Mouse (Mus musculus): ENCODE measurements at regions not wholly inside any gene's neighbourhood (a gene's known extent, or its start where the extent isn't known, plus 50 kb on each side); places are given as distances from the start of the nearest gene placed in this dataset.

DNA sequence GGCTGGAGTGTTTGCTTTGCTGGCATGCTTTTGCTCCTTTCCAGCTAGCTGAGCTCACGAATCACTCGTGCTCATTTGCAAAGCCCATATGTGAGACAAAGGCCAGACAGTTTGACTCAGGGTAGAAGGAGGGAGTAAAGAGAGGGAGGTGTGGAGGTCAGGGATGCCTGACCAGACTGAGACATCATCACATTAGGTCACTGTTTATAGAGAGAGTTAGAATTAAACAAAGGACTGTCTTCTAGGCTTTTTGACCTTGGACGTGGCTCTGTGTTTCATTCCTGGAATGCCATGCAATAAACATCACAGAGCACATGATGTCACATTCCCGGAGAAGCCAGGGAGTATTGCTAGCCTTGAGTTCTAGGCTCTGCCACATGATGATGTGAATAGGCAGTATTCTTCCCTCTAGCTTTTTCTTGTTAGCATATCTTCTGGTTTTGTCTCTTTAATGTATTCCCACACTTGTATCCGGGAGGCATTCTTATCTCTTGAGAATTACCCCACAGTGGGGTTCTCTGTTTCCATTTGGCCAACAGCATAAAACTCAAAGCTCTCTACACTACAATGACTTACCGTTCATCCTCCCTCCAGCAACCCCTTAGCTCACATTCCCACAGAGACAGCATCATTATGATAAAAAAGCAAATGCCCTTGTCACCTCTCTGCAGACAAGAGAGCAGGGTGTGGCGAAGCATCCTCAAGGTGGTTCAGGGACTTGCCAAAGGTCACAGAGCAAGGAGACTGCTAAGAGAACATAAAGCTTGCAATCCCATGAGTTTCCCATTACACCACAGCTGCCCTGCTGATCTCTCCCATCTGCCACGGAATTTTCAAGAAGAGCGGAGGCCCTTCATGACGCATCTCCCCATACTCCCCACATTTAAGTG is 301.3 kb downstream of the Cd83 start:
- no peak for DNase-seq (ENCODE audit: low spot score)

DNA sequence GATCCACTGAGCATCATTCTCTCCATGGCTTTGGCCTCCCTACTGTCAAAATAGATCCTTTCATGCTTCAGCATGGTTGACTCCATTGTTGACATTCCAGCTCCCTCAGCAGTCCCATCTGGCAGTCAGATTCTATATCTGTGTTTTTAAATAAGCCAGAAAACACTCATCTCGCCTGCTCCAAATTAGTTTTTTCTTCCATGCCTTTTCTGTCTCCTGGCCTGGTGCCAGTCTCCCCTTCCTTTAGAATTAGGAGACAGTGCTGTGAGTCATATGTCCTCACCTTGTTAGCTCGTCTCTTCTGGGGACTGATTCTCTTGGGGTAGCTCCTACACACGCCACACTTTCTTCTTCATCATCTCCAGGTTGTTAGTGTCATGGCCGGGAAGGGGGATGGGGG is 302.2 kb downstream of the Cd83 start:
- no peak for DNase-seq (ENCODE audit: low spot score)

DNA sequence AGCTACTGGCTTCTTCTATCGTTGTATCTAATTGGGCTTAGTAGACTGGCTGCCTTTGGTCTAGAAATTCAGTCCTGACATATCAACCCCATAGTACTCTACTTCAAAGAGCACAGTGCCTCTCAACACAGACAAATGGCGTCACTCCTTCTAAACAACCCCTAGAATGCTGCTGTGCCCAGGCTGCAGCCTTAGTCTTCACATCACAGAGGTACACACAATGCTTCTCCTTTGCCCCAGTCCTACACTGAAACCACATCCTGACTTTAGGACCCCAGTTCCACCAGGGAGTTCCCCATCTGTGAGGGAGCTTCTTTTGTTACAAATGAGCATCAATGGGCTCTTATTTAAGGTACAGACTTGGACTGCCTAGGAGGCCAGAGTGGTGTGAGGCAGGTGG is 312.6 kb downstream of the Cd83 start:
- no peak for DNase-seq (ENCODE audit: low spot score)

DNA sequence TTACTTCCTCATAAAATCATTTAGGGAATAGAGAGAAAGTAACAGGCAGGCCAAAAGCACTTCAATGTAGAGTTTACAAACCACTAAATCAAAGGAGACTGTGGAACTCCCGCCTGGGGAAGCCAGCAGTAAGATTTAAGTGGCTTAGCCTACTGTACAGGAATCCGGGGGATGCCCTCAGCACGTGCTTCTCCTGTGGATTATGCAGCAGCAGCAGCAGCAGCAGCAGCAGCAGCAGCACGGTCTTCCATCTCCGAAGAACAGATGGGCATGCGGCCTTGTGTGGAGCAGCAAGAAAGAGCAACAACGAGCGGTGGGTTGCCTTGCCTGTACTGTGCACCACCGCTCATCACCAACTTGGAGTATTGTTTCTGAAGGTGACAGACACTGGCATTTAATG is 314.9 kb downstream of the Cd83 start:
- no peak for DNase-seq (ENCODE audit: low spot score)

DNA sequence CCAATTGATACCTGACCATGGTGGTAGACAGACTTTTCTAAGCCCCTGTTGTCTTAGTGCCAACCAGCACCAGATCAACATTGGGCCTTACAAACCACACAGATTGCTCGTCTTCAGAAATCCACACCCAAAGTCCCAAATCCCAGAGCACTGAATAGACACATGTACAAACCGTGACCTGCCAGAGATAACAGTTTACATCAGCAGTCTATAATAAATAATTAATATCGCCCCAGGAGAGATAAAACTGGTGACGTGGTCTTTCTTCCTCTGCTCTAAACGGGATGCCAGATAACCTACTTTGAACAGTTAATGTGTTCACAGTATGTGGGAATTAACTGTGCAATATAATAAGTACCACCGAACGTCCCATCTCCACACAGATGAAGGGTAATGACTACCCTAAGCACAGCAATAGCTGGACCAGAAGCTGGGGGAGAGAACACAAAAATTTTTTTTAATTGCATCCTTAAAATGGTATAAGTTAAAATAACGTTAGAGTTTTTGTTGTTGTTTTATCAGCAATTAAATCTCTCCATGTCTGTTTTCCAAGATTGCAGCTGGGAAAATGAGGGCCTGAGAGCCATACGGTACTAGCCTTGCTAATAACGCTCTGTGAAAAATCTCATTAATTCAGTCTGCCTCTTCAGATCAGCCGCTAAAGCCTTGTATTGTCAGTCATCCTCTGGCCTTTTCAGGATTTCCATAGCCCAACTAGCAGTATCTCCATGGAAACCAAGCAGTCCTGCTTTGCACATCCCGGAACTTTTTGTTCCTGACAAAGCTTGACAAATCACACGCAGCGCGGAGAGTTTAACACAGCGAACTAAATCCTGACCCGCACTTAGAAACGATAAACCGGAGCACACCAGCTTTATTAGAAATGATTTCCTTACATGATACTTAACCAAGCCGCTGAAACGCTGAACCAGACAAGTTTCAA is 315.8 kb downstream of the Cd83 start:
- DNase-seq (ENCODE audit: low spot score): no peak

DNA sequence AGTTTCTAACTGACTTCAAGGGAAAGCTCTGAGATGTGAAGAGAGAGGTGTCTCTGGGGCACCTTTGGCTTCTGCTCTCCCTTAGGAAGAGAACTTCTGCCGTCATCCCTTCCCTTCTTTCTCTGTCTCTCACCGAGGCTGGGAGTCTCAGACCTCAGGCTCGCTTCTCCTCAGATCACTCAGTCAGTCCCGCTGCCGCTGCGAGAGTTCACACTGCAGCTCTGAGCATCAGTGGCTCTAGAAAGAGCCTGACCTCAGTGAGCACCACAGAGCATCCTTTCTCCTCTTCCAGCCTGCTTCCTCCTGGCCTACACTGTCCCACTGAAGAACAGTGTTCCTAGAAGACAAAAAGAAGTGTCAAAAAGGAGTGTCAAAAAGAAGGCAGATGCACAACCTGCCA is 316.6 kb downstream of the Cd83 start:
- DNase-seq (ENCODE audit: low spot score): no peak

DNA sequence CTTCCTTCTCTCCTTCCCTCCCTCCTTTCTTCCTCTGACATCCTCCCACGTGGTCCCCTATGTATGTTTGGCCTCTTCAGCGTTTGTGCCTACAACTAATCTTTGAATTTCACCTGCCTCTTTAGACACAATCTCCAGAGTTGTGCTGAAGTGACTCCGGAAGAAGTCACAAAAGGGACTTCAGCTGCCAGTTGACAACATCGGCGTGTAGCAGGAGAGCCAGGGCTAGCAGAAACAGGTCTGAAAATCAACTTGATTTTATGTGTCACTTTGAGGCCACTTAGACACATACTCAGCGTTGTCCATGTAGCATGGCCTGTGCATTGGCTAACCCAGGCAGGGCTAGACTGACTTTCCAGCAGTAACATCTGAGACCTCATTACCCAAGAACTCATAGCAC is 317.2 kb downstream of the Cd83 start:
- DNase-seq (ENCODE audit: low spot score): no peak

DNA sequence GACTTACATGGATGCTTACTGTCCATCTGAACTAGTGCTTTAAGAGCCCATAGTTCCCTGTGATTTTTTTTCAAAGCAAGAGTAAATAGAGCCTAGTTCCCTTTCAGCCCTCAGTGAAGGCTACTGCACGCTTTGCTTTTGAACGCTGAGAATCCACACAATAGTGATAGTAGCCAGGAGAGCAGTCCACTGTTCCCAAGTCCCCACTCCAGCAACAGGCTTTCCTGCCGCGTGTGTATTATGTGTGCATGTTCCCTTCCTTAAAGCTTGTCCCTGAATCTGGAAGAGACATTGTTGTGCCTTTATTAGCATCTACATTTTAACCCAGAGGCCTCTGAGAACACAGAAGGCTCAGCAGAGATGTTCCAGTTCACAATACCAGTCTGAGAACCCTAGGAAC is 317.7 kb downstream of the Cd83 start:
- no peak for DNase-seq (ENCODE audit: low spot score)

DNA sequence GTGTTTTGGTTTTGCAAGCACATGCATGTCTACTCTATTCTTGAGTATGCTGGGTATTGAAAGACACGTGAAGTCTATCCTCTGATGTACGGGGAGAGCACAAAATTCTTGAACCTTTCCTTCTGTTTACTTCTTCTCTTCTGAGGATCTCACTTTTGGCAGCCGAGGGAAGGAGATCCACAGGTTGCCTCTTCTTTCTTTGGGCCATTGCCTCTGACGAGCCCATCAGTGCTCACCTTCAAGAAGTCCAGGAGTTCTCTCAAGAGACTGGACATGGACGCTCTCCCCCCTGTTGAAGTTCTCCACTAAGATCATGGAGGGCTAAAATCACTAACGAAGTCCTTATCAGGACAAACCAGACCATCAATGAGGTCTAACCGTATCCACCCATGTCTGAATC is 318.8 kb downstream of the Cd83 start:
- DNase-seq (ENCODE audit: low spot score): no peak

DNA sequence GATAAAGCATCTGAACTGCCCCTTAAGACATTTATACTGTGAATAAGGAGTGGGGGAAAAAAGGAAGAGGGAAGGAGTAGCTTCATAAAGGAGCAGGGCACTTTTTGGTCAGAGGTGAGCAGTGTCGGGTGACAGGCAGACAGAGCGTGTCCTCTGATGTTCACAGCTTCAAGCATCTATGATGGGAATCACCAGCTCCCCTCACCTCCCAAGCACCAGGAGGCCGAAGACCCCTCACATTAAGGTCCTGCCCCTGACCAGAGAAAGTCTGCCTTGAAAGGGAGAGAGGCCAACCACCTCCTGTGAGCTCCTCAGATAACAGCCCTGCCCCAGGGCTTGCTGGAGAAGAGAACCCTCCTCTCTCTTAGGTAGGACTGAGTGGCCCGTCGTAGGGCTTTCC is 320.6 kb downstream of the Cd83 start:
- no peak for DNase-seq (ENCODE audit: low spot score)

DNA sequence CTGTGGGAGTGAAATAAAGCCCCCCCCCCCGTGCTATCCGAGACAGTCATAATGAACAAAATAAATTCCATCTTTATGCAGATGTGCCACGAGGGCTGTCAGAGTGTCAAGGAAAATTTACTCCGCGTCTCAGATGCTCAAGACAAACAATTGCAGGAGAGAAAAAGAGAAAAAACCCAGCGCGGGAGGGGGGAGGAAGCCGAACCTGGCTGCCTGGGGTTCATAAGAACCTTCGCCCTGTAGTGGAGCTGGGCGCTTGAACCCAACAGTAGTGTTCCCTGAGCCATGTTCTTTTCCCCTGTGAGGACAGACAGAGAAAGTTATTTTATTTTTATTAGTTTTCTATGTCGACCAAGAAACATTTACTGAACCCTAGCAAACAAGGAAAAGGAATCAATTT is 324.1 kb downstream of the Cd83 start:
- DNase-seq (ENCODE audit: low spot score): no peak

DNA sequence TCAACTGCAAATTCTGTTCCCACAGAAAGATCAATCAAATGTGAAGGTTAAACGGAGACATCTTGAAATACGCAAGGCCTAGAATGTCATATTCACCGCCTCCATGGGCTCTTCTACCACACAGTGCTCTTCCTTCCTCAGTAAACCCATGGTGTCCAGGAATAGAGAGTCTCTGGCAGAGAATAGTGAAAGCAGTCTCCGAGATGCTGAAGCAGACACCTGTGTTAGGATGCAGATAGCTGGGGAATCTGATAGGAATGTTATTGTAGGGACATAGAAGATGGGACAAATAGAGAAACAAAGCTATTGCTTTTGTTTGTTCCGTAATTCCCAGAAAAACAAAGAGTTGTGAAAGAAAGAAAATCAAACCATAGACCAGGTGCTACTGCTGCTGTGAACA is 328.5 kb downstream of the Cd83 start:
- DNase-seq (ENCODE audit: low spot score): no peak

DNA sequence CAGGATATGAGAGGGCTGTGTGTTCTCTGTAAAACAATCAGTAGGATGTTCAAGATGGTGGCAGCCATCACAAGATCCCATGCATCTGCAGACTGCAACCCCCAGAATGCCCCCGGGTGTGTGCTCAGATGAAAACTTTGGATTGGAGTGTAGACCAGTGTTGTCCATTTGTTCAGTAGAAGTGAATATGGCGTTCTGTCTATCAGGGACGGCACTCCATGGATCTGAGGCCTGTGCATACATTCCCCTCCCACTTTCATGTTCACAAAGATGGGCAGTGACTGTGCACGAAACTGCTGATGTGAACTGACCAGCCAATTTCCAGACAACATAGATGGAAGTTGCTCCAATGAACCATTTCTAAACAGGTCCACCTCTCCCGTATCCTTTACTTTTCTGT is 330.3 kb downstream of the Cd83 start:
- DNase-seq (ENCODE audit: low spot score): no peak

DNA sequence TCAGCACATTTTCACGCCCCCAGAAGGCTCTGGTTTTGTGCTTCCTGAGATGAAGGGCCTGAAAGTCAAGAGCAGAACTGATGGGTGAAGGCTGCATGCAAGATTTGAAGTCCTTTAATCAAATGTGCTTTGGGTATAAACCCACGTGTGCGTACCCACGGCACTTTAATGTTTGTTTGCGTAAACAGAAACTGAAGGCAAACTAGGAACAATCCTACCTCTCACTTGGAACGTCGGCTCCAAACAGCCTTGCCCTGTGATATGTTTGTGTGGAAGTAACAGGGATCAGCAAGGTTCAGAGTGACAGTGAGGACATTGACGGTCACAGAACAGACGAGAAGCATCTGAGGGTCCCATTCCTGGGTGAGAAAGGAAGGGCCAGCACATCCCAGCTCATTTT is 333.3 kb downstream of the Cd83 start:
- no peak for DNase-seq (ENCODE audit: low spot score)

DNA sequence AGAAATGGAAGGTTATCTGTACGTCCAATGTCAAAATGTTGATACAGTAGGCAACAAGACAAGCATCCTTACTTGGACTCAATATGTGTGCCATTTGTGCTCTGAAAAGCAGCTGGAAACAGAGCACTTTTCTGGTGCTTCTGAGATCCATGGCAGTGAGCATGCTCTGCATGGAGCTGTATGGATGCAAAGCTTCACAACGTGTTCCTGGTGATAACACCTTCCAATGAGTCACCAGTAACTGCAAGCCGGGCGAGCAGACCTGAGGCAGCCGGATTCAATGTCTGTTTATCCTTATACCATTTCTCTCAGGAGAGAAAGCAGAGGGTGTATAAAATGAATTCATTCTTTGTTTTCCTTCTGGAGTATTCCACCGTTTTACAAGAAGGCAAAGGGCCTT is 334.3 kb downstream of the Cd83 start:
- DNase-seq (ENCODE audit: low spot score): no peak

DNA sequence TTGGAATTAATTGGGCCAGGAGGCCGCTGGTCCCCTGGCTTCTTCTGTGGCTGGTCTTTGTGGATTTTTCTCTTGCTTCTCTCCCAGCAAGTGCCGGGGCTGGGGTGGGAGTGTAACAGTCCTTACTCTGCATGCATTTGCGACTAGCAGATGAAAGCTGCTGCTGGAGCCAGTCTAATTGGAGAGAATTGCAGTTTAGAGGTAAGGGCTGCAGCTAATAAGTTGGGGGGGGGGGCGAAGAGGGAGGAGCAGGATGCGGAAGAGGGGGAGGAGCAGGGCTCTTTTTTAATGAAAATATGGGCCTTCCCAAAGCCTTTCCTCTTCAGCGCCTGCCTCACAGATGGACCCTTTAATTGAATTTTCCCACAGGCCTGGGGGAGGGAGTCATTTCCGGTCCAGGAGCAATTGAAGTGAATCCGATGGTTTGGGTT is 336.7 kb downstream of the Cd83 start:
- DNase-seq (ENCODE audit: low spot score): no peak

DNA sequence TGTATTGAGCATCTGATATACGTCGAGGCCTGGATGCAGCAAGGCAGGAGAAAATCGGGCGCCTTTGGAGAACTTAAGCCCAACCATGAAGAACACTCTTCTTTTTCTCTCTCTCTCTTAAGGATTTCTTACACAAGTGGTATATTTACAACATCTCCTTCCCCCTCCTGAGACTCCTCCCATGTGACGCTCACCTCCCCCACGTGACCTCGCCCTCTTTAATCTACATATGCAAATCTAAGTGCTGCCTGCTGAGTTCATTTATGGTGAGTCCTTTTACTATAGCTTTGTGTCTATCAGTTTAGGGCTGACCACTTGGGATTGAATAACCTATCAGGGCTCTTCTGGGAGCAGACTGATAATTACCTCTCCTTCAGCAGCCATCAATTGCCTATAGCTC is 337.4 kb downstream of the Cd83 start:
- DNase-seq (ENCODE audit: low spot score): no peak

DNA sequence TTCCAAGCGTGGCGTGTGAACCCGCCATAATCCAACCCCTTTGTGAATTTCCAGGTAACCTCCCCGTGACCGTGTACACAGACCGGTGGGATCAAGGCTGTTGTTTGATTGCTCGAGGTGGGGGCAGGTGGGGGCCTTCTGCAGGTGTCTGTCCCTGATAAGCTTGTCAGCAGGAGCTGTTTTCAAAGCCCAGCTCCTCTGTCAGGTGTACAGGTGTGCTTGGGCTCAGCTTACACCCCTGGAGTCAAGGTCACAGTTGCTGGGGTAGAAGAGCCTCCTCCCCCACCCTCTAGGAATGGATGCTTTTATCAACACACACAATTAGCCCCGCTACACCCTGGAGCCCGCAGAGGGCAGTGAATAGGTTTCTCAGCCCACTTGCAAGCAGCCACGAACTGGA is 341.6 kb downstream of the Cd83 start:
- DNase-seq (ENCODE audit: low spot score): no peak

DNA sequence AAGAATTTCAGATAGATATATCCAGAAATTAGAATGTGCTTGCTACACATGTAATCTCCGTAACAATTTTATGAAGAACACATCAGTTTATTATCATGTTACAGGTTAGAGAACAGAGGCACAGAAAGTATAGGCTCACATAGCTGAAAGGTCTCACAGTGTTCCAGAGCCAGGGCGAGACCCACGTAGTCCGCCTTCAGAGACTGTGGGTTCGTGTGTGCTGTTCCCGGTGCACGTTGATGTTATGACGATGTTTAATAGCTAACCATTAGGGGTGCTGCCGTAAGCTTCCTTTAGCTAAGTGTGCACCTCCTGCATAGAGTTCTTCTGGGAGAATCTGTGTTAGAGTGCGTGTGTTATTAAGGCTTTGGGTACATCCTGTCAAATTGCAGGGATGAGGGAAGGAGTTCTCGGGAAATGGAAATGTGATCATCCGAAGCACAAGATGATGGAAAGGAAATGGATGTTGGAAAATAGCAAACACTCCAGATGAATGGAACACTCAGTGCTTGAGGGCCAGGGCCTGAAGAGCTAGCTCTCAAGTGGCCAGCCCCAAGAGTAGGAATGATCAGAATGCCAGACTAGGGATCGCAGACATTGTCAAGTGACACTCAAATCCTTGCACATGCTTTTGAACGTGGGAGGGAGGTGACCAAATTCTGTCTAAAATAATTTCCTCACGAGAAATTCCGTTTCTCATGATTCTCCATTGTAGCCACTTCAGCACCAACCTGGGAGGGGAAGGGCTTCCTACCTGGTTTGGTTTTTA is 344.1 kb downstream of the Cd83 start:
- no peak for DNase-seq (ENCODE audit: low spot score)

DNA sequence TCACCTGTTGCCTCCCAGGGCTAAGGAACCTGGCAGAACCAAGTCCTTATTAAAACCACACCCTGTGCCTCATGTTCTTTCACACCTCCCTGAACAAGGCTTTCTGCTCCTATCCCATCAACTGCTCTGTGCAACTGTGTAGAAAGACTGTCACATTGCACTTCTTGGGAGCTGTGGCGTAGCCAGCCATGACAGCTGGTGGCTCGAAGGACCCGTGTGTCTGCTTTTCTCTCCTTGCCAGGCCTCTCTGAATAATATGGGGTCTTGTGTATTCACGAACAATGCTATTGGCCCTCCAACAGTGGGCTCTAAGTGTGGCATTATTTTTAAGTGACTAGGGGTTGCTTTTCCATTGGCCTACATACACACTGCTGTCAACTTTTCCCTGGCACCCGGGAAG is 347.3 kb downstream of the Cd83 start:
- no peak for DNase-seq (ENCODE audit: low spot score)

DNA sequence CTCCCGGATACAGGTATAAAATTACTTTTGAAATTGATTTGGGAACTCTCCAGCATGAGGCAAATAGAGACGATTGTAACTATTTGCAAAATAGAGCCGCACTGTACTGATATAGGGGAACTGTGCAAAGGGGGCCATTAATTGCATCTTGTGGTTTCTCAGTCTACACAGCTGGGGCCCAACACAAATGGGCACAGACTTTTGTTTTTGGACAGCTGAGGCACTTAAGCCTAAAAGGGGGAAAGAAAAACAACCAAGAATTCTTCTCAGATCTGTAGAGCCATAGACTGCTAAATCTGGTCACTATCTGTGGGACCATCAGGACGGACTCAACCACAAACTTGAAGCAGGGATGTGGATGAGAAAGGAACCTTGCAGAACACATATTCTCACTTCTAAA is 347.9 kb downstream of the Cd83 start:
- DNase-seq (ENCODE audit: low spot score): no peak

DNA sequence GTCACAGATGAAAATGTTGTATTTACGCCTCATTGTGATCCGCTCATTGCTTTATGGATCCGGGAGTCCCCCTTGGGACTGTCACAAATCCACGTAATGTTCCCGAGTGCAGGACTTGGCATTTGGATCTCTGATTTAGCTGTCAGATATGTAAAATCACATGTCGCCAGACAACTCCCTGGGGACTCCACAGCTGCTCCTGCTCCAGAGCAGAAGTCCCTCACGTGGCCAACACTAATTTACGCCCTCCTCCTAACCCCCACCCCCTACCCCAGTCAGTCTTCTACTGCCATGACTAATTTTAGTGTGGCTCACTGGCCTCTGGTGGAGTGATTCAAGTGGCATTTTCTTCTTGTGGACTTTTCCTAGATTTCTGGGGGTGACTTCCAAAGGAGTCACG is 348.9 kb downstream of the Cd83 start:
- no peak for DNase-seq (ENCODE audit: low spot score)

All from urinary bladder, postnatal 25 days (tissue).